Mouse (Mus musculus) kidney, embryonic 14.5 days (tissue): ENCODE results near the gene Gmds. TPM values are rescaled to one million over a fixed set of nuclear protein-coding genes. Genes with fewer than 3 reads are reported as not detected.
A peak's percentile ranks its signal among the peaks of the same experiment; 100 is the strongest.

Source experiments
- ATAC-seq: fragments of 200-750 bp; cut with Nextera tagmentation; 2 replicates; pipeline ENCODE4 v1.8.0; 2017; ENCODE audit warnings: moderate number of reproducible peaks, mild to moderate bottlenecking, moderate TSS enrichment, moderate library complexity; ENCODE audit not compliant: low FRiP score, low TSS enrichment
- H3K27ac ChIP-seq: fragments of 300-500 bp; sonication (generic); 2 replicates; pipeline ENCODE4 v1.5.1; 2014; ENCODE audit warnings: low read depth, mild to moderate bottlenecking, low read length, moderate library complexity, mixed read lengths
- H3K27me3 ChIP-seq: fragments of 300-500 bp; sonication (generic); 2 replicates; pipeline ENCODE4 v1.6.1; 2014; ENCODE audit warnings: mild to moderate bottlenecking, low read length; ENCODE audit not compliant: control insufficient read depth, insufficient read depth
- H3K36me3 ChIP-seq: fragments of 300-500 bp; sonication (generic); 2 replicates; pipeline ENCODE4 v1.6.1; 2014; ENCODE audit warnings: low read length, mixed read lengths; ENCODE audit not compliant: control insufficient read depth, insufficient read depth
- H3K4me1 ChIP-seq: fragments of 300-500 bp; sonication (generic); 2 replicates; pipeline ENCODE4 v1.6.1; 2014; ENCODE audit warnings: low read length, mixed read lengths; ENCODE audit not compliant: control insufficient read depth, insufficient read depth
- H3K4me2 ChIP-seq: fragments of 300-500 bp; sonication (generic); replicated peaks from 2 replicates; pipeline ENCODE4 v1.6.1; 2014; ENCODE audit warnings: low read depth, mild to moderate bottlenecking, low read length
- H3K4me3 ChIP-seq: fragments of 300-500 bp; sonication (generic); 2 replicates; pipeline ENCODE4 v1.5.1; 2014; ENCODE audit warnings: mild to moderate bottlenecking, low read length
- H3K9ac ChIP-seq: fragments of 300-500 bp; sonication (generic); 2 replicates; pipeline ENCODE4 v1.6.1; 2014; ENCODE audit warnings: low read depth, mild to moderate bottlenecking, low read length, moderate library complexity
- H3K9me3 ChIP-seq: fragments of 300-500 bp; sonication (generic); 2 replicates; pipeline ENCODE4 v1.6.1; 2016; ENCODE audit warnings: low read length; ENCODE audit not compliant: control insufficient read depth
- WGBS: fragments of 180-500 bp; shearing (Covaris S2); extraction: QIAGEN DNeasy Blood & Tissue Kit; methylation state at CpG from one replicate; pipeline ENCODE4 v1.1.7; 2014; 5-methylcytosine and 5-hydroxymethylcytosine counted together
- polyA plus RNA-seq: library from polyadenylated mRNA; unstranded; fragments of >200 nt; fragmentation: Nextera tagmentation; extraction: Ambion mirVana; gene quantifications from 2 replicates; pipeline ENCODE4 v1.2.1, GENCODE M21; 2014

Gene Gmds
- polyA plus RNA-seq, 1 experiment from 2014 or later = 38.6 TPM

- WGBS = 91% methylated on average over 4 of the region's 4 CpGs
- H3K4me1 ChIP-seq = no peaks in the 10 kb centered on the region
- H3K36me3 ChIP-seq = no peaks in the 10 kb centered on the region
- no peak overlapping the region for H3K9ac ChIP-seq
- H3K27ac ChIP-seq = no peak overlapping the region
- no peak overlapping the region for H3K4me3 ChIP-seq
- no peaks in the 10 kb centered on the region for H3K27me3 ChIP-seq
- no peaks in the 10 kb centered on the region for H3K9me3 ChIP-seq
- no peak overlapping the region for H3K4me2 ChIP-seq
- ATAC-seq = no peak
These were observed 103.5 kb downstream of the Gmds start for GRCm38 (mm10) chr13:32235046-32235445.

- H3K4me3 ChIP-seq = no peak overlapping the region
- H3K27ac ChIP-seq = no peak overlapping the region
- WGBS = 59% methylated on average over 9 of the region's 9 CpGs
- ATAC-seq = no peak
- H3K9me3 ChIP-seq = no peaks in the 10 kb centered on the region
- no peaks in the 10 kb centered on the region for H3K4me1 ChIP-seq
- H3K36me3 ChIP-seq = no peaks in the 10 kb centered on the region
- no peaks in the 10 kb centered on the region for H3K27me3 ChIP-seq
- H3K9ac ChIP-seq = no peak overlapping the region
- H3K4me2 ChIP-seq = no peak overlapping the region
These were observed 104.5 kb downstream of the Gmds start for GRCm38 (mm10) chr13:32234019-32234418.

GRCm38 (mm10) chr13:32232391-32232790, 106.1 kb downstream of the Gmds start:
- no peak for ATAC-seq
- 88% methylated on average over 5 of the region's 5 CpGs for WGBS

GRCm38 (mm10) chr13:32231956-32232355, 106.6 kb downstream of the Gmds start:
- H3K4me1 ChIP-seq = no peaks in the 10 kb centered on the region
- no peak for ATAC-seq
- 87% methylated on average over 5 of the region's 5 CpGs for WGBS
- H3K27ac ChIP-seq = no peak overlapping the region
- H3K4me3 ChIP-seq = no peak overlapping the region
- H3K4me2 ChIP-seq = no peak overlapping the region
- H3K36me3 ChIP-seq = no peaks in the 10 kb centered on the region
- H3K27me3 ChIP-seq = no peaks in the 10 kb centered on the region
- H3K9me3 ChIP-seq = no peaks in the 10 kb centered on the region
- H3K9ac ChIP-seq = no peak overlapping the region

More at GRCm38 (mm10) chr13:32232391-32232790, 106.1 kb downstream of the Gmds start:
- Histone ChIP-seq H3K4me1 (no peaks in the 10 kb centered on the region), H3K4me2 (no peak overlapping the region), H3K4me3 (no peak overlapping the region), H3K27ac (no peak overlapping the region), H3K36me3 (no peaks in the 10 kb centered on the region), H3K9me3 (no peaks in the 10 kb centered on the region), H3K27me3 (no peaks in the 10 kb centered on the region), H3K9ac (no peak overlapping the region)

- Histone ChIP-seq H3K9me3 (no peaks in the 10 kb centered on the region), H3K27me3 (no peaks in the 10 kb centered on the region), H3K4me2 (no peak overlapping the region), H3K36me3 (no peaks in the 10 kb centered on the region), H3K27ac (no peak overlapping the region), H3K4me1 (no peaks in the 10 kb centered on the region), H3K4me3 (no peak overlapping the region), H3K9ac (no peak overlapping the region)
- WGBS = 81% methylated on average over 6 of the region's 6 CpGs
- no peak for ATAC-seq
These were observed 110.5 kb downstream of the Gmds start for GRCm38 (mm10) chr13:32227874-32228562.

- Histone ChIP-seq H3K4me3 (no peak overlapping the region), H3K9ac (no peak overlapping the region), H3K36me3 (no peaks in the 10 kb centered on the region), H3K9me3 (no peaks in the 10 kb centered on the region), H3K27me3 (no peaks in the 10 kb centered on the region), H3K27ac (no peak overlapping the region), H3K4me1 (peaks cover 4% of the 10 kb centered on the region; the same call in 1 of the 2 replicates), H3K4me2 (no peak overlapping the region)
- no peak for ATAC-seq
- WGBS = 62% methylated on average over 2 of the region's 2 CpGs
These were observed 120.9 kb downstream of the Gmds start for GRCm38 (mm10) chr13:32217647-32218046.

GRCm38 (mm10) chr13:32213702-32214452, 124.7 kb downstream of the Gmds start:
- Histone ChIP-seq H3K4me1 (peaks cover 4% of the 10 kb centered on the region; the same call in 1 of the 2 replicates), H3K27me3 (no peaks in the 10 kb centered on the region), H3K27ac (no peak overlapping the region), H3K9ac (no peak overlapping the region), H3K4me3 (no peak overlapping the region), H3K4me2 (no peak overlapping the region), H3K36me3 (no peaks in the 10 kb centered on the region), H3K9me3 (no peaks in the 10 kb centered on the region)
- ATAC-seq = peak; percentile 68
- WGBS = 49% methylated on average over 9 of the region's 9 CpGs

GRCm38 (mm10) chr13:32212125-32212524, 126.4 kb downstream of the Gmds start:
- ATAC-seq = no peak
- Histone ChIP-seq H3K27me3 (no peaks in the 10 kb centered on the region), H3K4me3 (no peak overlapping the region), H3K36me3 (no peaks in the 10 kb centered on the region), H3K4me1 (peaks cover 7% of the 10 kb centered on the region; the same call in 1 of the 2 replicates), H3K4me2 (no peak overlapping the region), H3K9me3 (no peaks in the 10 kb centered on the region), H3K9ac (no peak overlapping the region), H3K27ac (no peak overlapping the region)
- WGBS = 74% methylated on average over 2 of the region's 2 CpGs
